ENCODE assay signal across 16 mouse cellular contexts in the genomic region with DNA sequence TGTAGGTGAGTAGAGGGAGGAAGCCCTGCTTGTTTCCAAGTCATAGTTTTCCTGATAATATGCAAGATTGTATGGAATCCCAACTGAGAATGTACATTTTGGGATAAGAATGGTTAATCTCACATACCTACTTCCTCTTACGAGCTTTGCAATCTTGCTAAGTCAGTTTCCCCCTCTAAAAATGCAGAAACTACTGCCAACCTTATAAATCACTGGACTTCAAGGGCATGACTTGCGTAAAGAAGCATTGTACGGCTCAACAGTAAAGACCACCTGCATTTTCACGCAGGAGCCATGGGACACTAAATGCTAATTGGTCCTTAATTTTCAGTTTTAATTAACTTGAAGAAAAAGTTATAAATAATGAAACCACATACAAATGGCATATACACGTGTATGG.
"Had no signal": no experiment of that assay in that cellular context is flagged by ENCODE, and none has a peak within 500 bp of the region (broad histone marks: within the 10 kb centered on the region; RNA-seq: fewer than 3 reads in every experiment).

No protein-coding gene starts in this region.

- DNase-seq: left cerebral cortex, postnatal 4 days; liver; liver, embryonic 13.5 days; liver, postnatal 0 days; lung, adult 2 months; lung, embryonic 14.5 days; lung, postnatal 10 days; lung, postnatal 14 days; lung, postnatal 36 days; lung, postnatal 4 days; midbrain, embryonic 14.5 days had no signal

- ATAC-seq: liver, embryonic 12.5 days; liver, postnatal 0 days; lung, postnatal 0 days; midbrain, embryonic 13.5 days; midbrain, embryonic 15.5 days; midbrain, embryonic 16.5 days had no signal
